Mouse (Mus musculus) hindbrain, embryonic 16.5 days (tissue): Measurements from ENCODE around the gene 4930451I11Rik. TPM values are rescaled to one million over a fixed set of nuclear protein-coding genes. Genes with fewer than 3 reads are reported as not detected.

Source experiments
- ATAC-seq: fragments of 200-750 bp; cut with Nextera tagmentation; 2 replicates; pipeline ENCODE4 v1.8.0; 2017; ENCODE audit warnings: moderate TSS enrichment, moderate library complexity
- H3K27ac ChIP-seq: fragments of 300-500 bp; sonication (generic); 2 replicates; pipeline ENCODE4 v1.5.1; 2014; ENCODE audit warnings: low read depth, mild to moderate bottlenecking, control low read depth, low read length, moderate library complexity
- H3K27me3 ChIP-seq: fragments of 300-500 bp; sonication (generic); replicated peaks from 2 replicates; pipeline ENCODE4 v1.6.1; 2014; ENCODE audit warnings: low read length; ENCODE audit not compliant: control insufficient read depth, insufficient read depth
- H3K36me3 ChIP-seq: fragments of 300-500 bp; sonication (generic); 2 replicates; pipeline ENCODE4 v1.6.1; 2014; ENCODE audit warnings: mild to moderate bottlenecking, low read length, moderate library complexity, mixed read lengths; ENCODE audit not compliant: control insufficient read depth, insufficient read depth
- H3K4me1 ChIP-seq: fragments of 300-500 bp; sonication (generic); 2 replicates; pipeline ENCODE4 v1.6.1; 2014; ENCODE audit warnings: low read depth, low read length; ENCODE audit not compliant: control insufficient read depth, insufficient read depth
- H3K4me2 ChIP-seq: fragments of 300-500 bp; sonication (generic); 2 replicates; pipeline ENCODE4 v1.6.1; 2014; ENCODE audit warnings: mild to moderate bottlenecking, low read length, control low read depth, moderate library complexity
- H3K4me3 ChIP-seq: fragments of 300-500 bp; sonication (generic); 2 replicates; pipeline ENCODE4 v1.5.1; 2014; ENCODE audit warnings: mild to moderate bottlenecking, low read length, control low read depth, moderate library complexity
- H3K9ac ChIP-seq: fragments of 300-500 bp; sonication (generic); 2 replicates; pipeline ENCODE4 v1.6.1; 2014; ENCODE audit warnings: low read depth, mild to moderate bottlenecking, control low read depth, low read length, moderate library complexity
- H3K9me3 ChIP-seq: fragments of 300-500 bp; sonication (generic); 2 replicates; pipeline ENCODE4 v1.6.1; 2014; ENCODE audit warnings: mild to moderate bottlenecking, low read length, moderate library complexity; ENCODE audit not compliant: control insufficient read depth
- WGBS: fragments of 180-500 bp; shearing (Covaris S2); extraction: QIAGEN DNeasy Blood & Tissue Kit; methylation state at CpG from one replicate; pipeline ENCODE4 v1.1.7; 2014; 5-methylcytosine and 5-hydroxymethylcytosine counted together
- polyA plus RNA-seq: library from polyadenylated mRNA; unstranded; fragments of >200 nt; fragmentation: Nextera tagmentation; extraction: Ambion mirVana; gene quantifications from 2 replicates; pipeline ENCODE4 v1.2.1, GENCODE M21; 2015

4930451I11Rik gene
- polyA plus RNA-seq, 1 experiment from 2014 or later = 0.49 TPM

DNA sequence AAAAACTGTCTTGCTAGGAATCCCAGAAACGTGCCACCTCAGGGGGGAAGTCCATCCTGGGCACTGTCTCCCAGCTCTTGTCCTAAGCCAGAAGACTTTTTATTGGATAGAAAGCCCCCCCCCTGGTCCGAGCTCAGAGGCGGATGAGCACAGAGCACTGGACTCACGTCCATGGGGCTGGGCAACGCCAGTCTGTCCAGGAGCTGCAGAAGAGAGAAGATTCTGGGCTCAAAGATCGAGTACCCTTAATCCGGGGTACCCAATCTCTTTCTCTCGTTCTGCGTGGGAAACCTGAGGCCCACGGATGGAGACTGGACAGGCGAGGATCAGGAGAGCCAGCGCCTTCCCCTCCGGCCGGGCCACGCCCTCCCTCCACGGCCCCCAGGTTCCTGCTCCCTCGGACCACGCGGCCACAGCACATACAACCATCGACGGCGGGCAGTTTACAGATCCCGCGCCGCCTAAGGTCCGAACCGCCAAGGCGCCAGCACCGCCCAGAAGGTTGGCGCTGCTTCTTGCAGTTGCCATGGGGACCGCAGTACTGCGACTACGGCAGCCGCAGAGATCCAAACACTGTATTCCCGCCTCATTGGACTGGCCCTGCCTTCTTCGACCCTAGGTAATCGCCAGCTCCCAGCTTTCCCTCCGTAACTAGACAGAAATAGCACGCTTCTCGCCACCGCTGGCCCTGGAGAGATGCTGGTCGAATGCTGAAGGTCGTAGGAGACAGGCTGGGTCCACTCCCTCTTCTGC lies 22.6 kb downstream of the 4930451I11Rik start:
- H3K27ac ChIP-seq = peak overlapping the region; percentile 69
- WGBS = under 1% methylated on average over 41 of the region's 43 CpGs
- H3K9ac ChIP-seq = peak overlapping the region; percentile 78
- no peaks in the 10 kb centered on the region for H3K9me3 ChIP-seq
- H3K4me2 ChIP-seq = peak overlapping the region; percentile 61
- no peaks in the 10 kb centered on the region for H3K27me3 ChIP-seq
- peaks cover 13% of the 10 kb centered on the region for H3K4me1 ChIP-seq
- H3K36me3 ChIP-seq = no peaks in the 10 kb centered on the region
- peak overlapping the region; percentile 63 for H3K4me3 ChIP-seq
- peak; percentile 95 for ATAC-seq

DNA sequence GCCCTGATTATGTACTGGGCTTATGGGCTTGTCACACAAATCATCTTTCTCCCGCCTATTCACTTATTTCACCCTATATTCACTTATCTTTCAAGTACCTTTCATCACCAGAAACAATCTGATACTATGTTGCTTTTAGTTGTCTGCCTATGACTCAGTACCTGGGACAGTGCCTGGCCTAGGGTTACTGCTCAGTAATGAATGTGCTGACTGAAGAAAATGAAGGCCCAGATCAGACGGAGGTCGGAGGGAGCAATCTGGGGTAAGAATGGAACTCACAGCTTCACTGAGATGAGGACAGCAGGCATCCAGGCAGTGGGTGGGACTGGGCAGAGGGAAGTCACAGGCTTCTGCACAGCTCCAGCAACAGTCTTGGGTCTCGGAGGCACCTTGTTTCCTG lies 24.0 kb downstream of the 4930451I11Rik start:
- no peaks in the 10 kb centered on the region for H3K9me3 ChIP-seq
- no peak overlapping the region for H3K9ac ChIP-seq
- no peak overlapping the region for H3K4me3 ChIP-seq
- ATAC-seq = no peak
- no peak overlapping the region; the same call in 1 of the 2 replicates for H3K4me2 ChIP-seq
- no peaks in the 10 kb centered on the region for H3K27me3 ChIP-seq
- H3K27ac ChIP-seq = no peak overlapping the region
- H3K36me3 ChIP-seq = no peaks in the 10 kb centered on the region
- H3K4me1 ChIP-seq = peaks cover 13% of the 10 kb centered on the region
- WGBS = 79% methylated on average over 4 of the region's 4 CpGs

DNA sequence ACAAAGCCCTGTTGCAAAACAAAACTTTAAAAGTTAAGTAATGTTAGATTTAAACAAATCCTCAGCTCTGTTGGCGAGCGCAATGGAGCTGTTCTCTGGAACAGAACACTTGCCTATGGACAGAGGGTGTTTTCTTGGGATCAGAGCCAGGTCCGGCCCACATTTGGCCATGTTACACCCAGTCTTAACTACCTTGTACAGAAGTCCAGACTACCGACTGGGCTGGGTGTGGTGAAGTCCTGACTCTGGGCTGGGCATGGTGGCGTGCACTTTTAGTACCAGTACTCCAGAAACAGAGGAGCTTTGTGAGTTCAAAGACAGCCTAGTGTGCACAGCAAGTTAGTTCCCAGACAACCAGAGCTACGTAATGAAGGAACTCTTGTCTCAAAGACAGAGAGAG lies 24.5 kb downstream of the 4930451I11Rik start:
- WGBS = 79% methylated on average over 6 of the region's 6 CpGs
- no peak for ATAC-seq
- Histone ChIP-seq H3K9me3 (no peaks in the 10 kb centered on the region), H3K4me2 (no peak overlapping the region), H3K27me3 (no peaks in the 10 kb centered on the region), H3K27ac (no peak overlapping the region), H3K36me3 (no peaks in the 10 kb centered on the region), H3K4me3 (no peak overlapping the region), H3K9ac (no peak overlapping the region), H3K4me1 (peaks cover 13% of the 10 kb centered on the region)

DNA sequence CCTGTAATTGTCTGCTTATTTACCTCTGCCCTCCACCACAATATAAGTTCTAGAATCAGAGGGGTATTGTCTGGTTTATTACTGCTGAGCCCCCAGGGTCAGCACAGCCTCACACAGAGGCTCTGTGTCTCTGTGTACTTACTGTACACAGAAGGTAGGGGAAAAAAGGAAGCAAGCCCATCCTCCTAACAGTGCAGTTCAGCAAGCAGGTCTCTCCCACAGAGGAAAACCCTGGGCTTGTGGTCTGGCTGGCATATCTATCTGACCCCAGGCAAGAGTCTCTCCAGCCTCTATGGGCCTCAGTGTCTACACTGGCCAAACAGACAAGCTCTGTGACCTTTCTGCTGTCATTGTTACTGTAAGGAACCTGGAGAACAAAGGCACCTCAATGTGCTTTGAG lies 27.7 kb downstream of the 4930451I11Rik start:
- no peaks in the 10 kb centered on the region for H3K9me3 ChIP-seq
- H3K27me3 ChIP-seq = no peaks in the 10 kb centered on the region
- ATAC-seq = no peak
- no peak overlapping the region for H3K9ac ChIP-seq
- no peak overlapping the region for H3K4me3 ChIP-seq
- H3K4me1 ChIP-seq = peaks cover 18% of the 10 kb centered on the region
- no peaks in the 10 kb centered on the region for H3K36me3 ChIP-seq
- no peak overlapping the region for H3K4me2 ChIP-seq
- no peak overlapping the region for H3K27ac ChIP-seq

DNA sequence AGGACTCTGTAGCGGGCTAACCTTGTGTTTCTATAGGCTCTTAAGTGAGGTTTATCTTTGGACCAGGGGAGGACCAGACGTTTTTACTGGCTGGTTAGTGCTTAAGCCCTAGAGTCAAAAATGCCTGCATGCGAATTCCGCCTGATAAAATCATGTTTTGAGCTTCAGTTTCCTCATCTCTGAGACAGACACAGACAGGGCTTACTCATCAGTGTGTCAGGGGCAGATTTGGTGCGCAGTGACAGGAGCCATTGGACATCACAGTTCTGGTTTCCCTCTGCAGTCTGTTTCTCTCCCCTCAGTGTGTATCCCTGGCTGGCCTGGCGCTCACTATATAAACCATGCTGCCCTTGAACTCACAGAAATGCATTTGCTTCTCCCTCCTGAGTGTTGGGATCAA lies 28.3 kb downstream of the 4930451I11Rik start:
- no peak overlapping the region for H3K9ac ChIP-seq
- no peaks in the 10 kb centered on the region for H3K9me3 ChIP-seq
- H3K4me2 ChIP-seq = no peak overlapping the region
- no peak overlapping the region for H3K27ac ChIP-seq
- H3K4me1 ChIP-seq = peaks cover 15% of the 10 kb centered on the region
- ATAC-seq = no peak
- H3K27me3 ChIP-seq = no peaks in the 10 kb centered on the region
- H3K36me3 ChIP-seq = no peaks in the 10 kb centered on the region
- no peak overlapping the region for H3K4me3 ChIP-seq
- 93% methylated on average over 6 of the region's 6 CpGs for WGBS

DNA sequence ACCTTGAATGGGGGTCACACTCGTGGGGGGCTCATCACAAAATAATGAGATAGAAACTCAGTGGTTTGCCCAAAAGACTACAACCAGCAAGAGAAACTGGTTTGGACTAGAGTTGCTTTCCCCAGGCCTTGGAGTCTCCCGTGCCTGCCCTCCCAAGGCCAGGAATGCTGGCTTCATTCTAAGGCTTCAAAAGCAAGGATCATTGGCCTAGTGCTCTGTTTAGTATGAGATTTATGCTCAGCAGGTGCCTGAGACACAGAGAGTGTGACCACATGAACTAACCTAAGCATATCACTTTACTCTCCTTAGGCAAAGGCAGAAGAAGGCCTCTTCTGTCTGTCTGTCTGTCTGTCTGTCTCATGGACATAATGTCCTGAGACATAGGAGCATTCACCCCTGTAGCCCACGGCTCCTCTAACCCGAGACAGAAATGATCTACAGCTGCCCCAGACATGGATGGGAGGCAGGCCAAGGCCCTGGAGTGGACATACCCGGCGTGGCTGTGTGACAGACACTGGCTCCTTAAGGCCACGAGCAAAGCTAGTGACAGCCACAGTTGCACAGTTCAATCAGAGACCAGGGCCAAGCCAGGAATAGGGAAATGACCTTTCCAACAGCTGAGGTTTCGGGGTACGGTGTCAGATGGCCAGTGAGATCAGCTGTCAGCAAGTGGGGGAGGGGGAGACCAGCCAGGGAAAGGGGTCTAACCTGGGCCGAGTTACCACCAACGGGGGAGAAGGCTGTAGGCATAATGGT lies 29.1 kb downstream of the 4930451I11Rik start:
- H3K27ac ChIP-seq = no peak overlapping the region
- WGBS = 87% methylated on average over 11 of the region's 11 CpGs
- H3K4me3 ChIP-seq = no peak overlapping the region
- no peaks in the 10 kb centered on the region for H3K36me3 ChIP-seq
- H3K9me3 ChIP-seq = no peaks in the 10 kb centered on the region
- ATAC-seq = no peak
- no peak overlapping the region for H3K9ac ChIP-seq
- peaks cover 17% of the 10 kb centered on the region for H3K4me1 ChIP-seq
- no peaks in the 10 kb centered on the region for H3K27me3 ChIP-seq
- no peak overlapping the region for H3K4me2 ChIP-seq

DNA sequence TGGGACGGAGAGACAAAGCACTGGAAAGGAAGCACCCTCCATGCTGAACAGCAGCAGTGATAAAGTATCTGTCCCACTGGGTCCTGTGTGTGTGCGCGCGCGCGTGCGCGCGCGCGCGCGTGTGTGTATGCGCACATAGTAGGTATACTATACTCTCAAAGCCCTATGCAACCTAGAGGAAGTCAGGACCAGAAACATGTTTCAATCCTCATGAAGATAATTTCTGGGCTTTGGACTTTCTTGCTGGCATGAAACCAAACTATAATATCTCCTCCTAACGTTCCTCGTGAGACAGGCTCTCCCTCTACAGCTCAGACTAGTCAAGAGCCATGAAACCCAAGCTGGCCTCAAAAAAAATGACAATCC lies 30.4 kb downstream of the 4930451I11Rik start:
- 92% methylated on average over 16 of the region's 16 CpGs for WGBS
- peaks cover 30% of the 10 kb centered on the region for H3K4me1 ChIP-seq
- no peak overlapping the region for H3K27ac ChIP-seq
- no peaks in the 10 kb centered on the region for H3K9me3 ChIP-seq
- no peak for ATAC-seq
- no peaks in the 10 kb centered on the region for H3K27me3 ChIP-seq
- no peak overlapping the region for H3K4me3 ChIP-seq
- H3K9ac ChIP-seq = no peak overlapping the region
- peaks cover 8% of the 10 kb centered on the region for H3K36me3 ChIP-seq
- no peak overlapping the region for H3K4me2 ChIP-seq

DNA sequence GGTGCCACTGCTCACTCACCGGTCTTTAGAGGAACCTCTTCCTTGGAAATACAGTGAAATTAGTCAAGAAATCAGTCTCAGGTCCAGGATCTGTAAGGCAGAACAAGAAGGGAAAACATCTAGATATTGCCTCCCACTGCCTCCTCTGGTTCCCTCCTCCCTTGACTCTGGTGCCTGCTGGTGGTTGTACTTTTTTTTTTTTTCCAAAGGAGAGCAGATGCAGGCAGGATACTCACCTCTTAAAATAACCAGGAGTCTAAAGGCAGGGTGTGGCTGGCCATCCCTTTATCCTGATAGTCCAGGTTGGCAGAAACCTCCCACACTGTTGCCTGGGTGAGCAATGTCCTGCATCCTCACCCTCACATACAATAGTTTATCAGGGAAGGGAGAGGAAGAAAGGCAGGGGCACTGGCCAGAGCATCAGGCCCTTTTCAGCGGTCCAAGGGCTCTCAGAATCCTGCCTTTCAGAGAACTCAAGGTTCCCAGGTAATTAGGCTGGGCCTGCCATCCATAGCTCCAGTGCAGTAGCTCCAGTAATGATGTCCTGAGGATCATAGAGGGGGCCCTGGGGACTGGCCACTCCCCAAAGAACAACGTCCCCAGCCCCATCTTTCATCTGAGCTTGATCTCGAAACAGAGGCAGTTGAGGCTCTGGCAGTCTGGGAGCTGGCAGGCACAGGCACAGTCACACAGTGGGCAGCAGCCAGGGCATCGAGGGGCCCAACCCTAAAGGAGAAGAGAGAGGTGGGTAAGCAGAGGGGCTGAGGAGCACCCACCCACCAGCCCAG lies 31.0 kb downstream of the 4930451I11Rik start:
- peak overlapping the region; percentile 73 for H3K4me3 ChIP-seq
- ATAC-seq = no peak
- H3K9ac ChIP-seq = peak overlapping the region; percentile 73
- H3K4me1 ChIP-seq = peaks cover 32% of the 10 kb centered on the region
- WGBS = 51% methylated on average over 5 of the region's 5 CpGs
- peak overlapping the region; percentile 96 for H3K27ac ChIP-seq
- no peaks in the 10 kb centered on the region for H3K27me3 ChIP-seq
- peaks cover 11% of the 10 kb centered on the region for H3K36me3 ChIP-seq
- H3K4me2 ChIP-seq = peak overlapping the region; percentile 84
- no peaks in the 10 kb centered on the region for H3K9me3 ChIP-seq
